Mouse (Mus musculus) spleen, adult 2 months (tissue): ENCODE data around the gene Ptpre. TPM values are rescaled to one million over a fixed set of nuclear protein-coding genes. Genes with fewer than 3 reads are reported as not detected.
"Not testable (repeated sequence)": the region's sequence is repeated elsewhere in the genome, so short reads cannot be mapped to it uniquely, and the experiment has no call there.

Experiments
- DNase-seq, 2 experiments: peaks; one replicate each; pipeline versions ENCODE4 v3.0.0 to v3.0.0-alpha.2; 2012 to 2021; ENCODE audit warnings: low spot score in 2 of 2, low read depth in 1 of 2
- H3K27ac ChIP-seq: fragments of 200-500 bp; 2 replicates; pipeline ENCODE4 v1.5.1; 2012; ENCODE audit warnings: low read length, inconsistent platforms; ENCODE audit not compliant: insufficient read depth
- H3K27me3 ChIP-seq: fragments of 200-500 bp; 2 replicates; pipeline ENCODE4 v1.6.1; 2012; ENCODE audit warnings: mild to moderate bottlenecking, moderate library complexity, low read length, inconsistent platforms; ENCODE audit not compliant: control insufficient read depth, insufficient read depth
- H3K36me3 ChIP-seq: fragments of 200-500 bp; 2 replicates; pipeline ENCODE4 v1.6.1; 2012; ENCODE audit warnings: mild to moderate bottlenecking, low read length, inconsistent platforms; ENCODE audit not compliant: control insufficient read depth, insufficient read depth
- H3K4me1 ChIP-seq: fragments of 200-500 bp; 2 replicates; pipeline ENCODE4 v1.6.1; 2011; ENCODE audit warnings: inconsistent platforms; ENCODE audit not compliant: control insufficient read depth, insufficient read depth, insufficient read length
- H3K4me3 ChIP-seq: fragments of 200-500 bp; 2 replicates; pipeline ENCODE4 v1.5.1; 2011; ENCODE audit warnings: mild to moderate bottlenecking, inconsistent platforms; ENCODE audit not compliant: insufficient read depth, insufficient read length; ENCODE audit errors: extremely low read depth
- CTCF ChIP-seq: fragments of 200-500 bp; IDR thresholded peaks from 2 replicates; pipeline ENCODE4 v1.5.1; 2011; ENCODE audit warnings: mild to moderate bottlenecking, inconsistent platforms; ENCODE audit not compliant: insufficient read depth, insufficient read length, insufficient replicate concordance; ENCODE audit errors: extremely low read depth
- POLR2A ChIP-seq: fragments of 200-500 bp; IDR thresholded peaks from 2 replicates; pipeline ENCODE4 v1.6.1; 2011; ENCODE audit warnings: low read depth, low read length, inconsistent platforms
- WGBS: fragments of 180-500 bp; shearing (Covaris S2); methylation state at CpG from one replicate; pipeline ENCODE4 v1.1.7; 2018; 5-methylcytosine and 5-hydroxymethylcytosine counted together
- polyA plus RNA-seq: library from polyadenylated mRNA; depleted of rRNA; stranded (reverse); fragments of >200 nt; gene quantifications from 2 replicates; pipeline ENCODE4 v1.2.3, GENCODE M21; 2012

Ptpre gene
- polyA plus RNA-seq, 1 experiment = 9.5 TPM

- Histone ChIP-seq H3K4me1 (no peaks in the 10 kb centered on the region), H3K27ac (no peak overlapping the region), H3K4me3 (no peak overlapping the region), H3K27me3 (no peaks in the 10 kb centered on the region), H3K36me3 (no peaks in the 10 kb centered on the region)
- no peak for DNase-seq
- WGBS = 93% methylated on average over 3 of the region's 3 CpGs
- TF ChIP-seq POLR2A (no peak), CTCF (no peak)
Measured at GRCm38 (mm10) chr7:135613380-135613779, 76.1 kb downstream of the Ptpre start.

GRCm38 (mm10) chr7:135614892-135615291 lies 77.6 kb downstream of the Ptpre start:
- Histone ChIP-seq H3K27ac (no peak overlapping the region), H3K27me3 (no peaks in the 10 kb centered on the region), H3K36me3 (no peaks in the 10 kb centered on the region), H3K4me1 (no peaks in the 10 kb centered on the region), H3K4me3 (no peak overlapping the region)
- no peak for TF ChIP-seq POLR2A
- DNase-seq = no peak
- 96% methylated on average over 8 of the region's 8 CpGs for WGBS

- not testable (repeated sequence) for H3K36me3 ChIP-seq, H3K27ac ChIP-seq, H3K27me3 ChIP-seq, DNase-seq, H3K4me3 ChIP-seq, H3K4me1 ChIP-seq
Measured at GRCm38 (mm10) chr7:135616479-135616878, 79.2 kb downstream of the Ptpre start.

- H3K27ac ChIP-seq = no peak overlapping the region
- no peaks in the 10 kb centered on the region for H3K27me3 ChIP-seq
- H3K36me3 ChIP-seq = no peaks in the 10 kb centered on the region; the same call in 1 of the 2 replicates
- no peak for DNase-seq
- TF ChIP-seq POLR2A = no peak
- no peak for TF ChIP-seq CTCF
- H3K4me1 ChIP-seq = no peaks in the 10 kb centered on the region
- no peak overlapping the region for H3K4me3 ChIP-seq
- WGBS = 84% methylated on average over 11 of the region's 11 CpGs
Measured at GRCm38 (mm10) chr7:135617776-135618175, 80.5 kb downstream of the Ptpre start.

- H3K36me3 ChIP-seq = no peaks in the 10 kb centered on the region; the same call in 1 of the 2 replicates
- no peak overlapping the region for H3K27ac ChIP-seq
- H3K4me3 ChIP-seq = no peak overlapping the region
- TF ChIP-seq POLR2A (no peak), CTCF (no peak)
- no peaks in the 10 kb centered on the region for H3K4me1 ChIP-seq
- no peaks in the 10 kb centered on the region for H3K27me3 ChIP-seq
- no peak for DNase-seq
- 88% methylated on average over 6 of the region's 6 CpGs for WGBS
Measured at GRCm38 (mm10) chr7:135621649-135622048, 84.4 kb downstream of the Ptpre start.

- no peaks in the 10 kb centered on the region for H3K27me3 ChIP-seq
- no peaks in the 10 kb centered on the region; the same call in 1 of the 2 replicates for H3K36me3 ChIP-seq
- no peak for DNase-seq
- no peaks in the 10 kb centered on the region for H3K4me1 ChIP-seq
- TF ChIP-seq CTCF (no peak), POLR2A (no peak)
- no peak overlapping the region for H3K4me3 ChIP-seq
- no peak overlapping the region for H3K27ac ChIP-seq
Measured at GRCm38 (mm10) chr7:135622241-135622640, 85.0 kb downstream of the Ptpre start.

- no peak overlapping the region for H3K27ac ChIP-seq
- no peaks in the 10 kb centered on the region for H3K27me3 ChIP-seq
- no peaks in the 10 kb centered on the region; the same call in 1 of the 2 replicates for H3K36me3 ChIP-seq
- WGBS = 86% methylated on average over 3 of the region's 3 CpGs
- no peaks in the 10 kb centered on the region for H3K4me1 ChIP-seq
- no peak for DNase-seq
- no peak for TF ChIP-seq CTCF
- TF ChIP-seq POLR2A = no peak
- no peak overlapping the region for H3K4me3 ChIP-seq
Measured at GRCm38 (mm10) chr7:135624854-135625253, 87.6 kb downstream of the Ptpre start.
